Mouse (Mus musculus): ENCODE results near the gene Cenpn. TPM values are rescaled to one million over a fixed set of nuclear protein-coding genes. Genes with fewer than 3 reads are reported as not detected.

The Cenpn gene
- total RNA-seq, 2 experiments from 2014 or later: 0.95 to 1.00 TPM

DNA sequence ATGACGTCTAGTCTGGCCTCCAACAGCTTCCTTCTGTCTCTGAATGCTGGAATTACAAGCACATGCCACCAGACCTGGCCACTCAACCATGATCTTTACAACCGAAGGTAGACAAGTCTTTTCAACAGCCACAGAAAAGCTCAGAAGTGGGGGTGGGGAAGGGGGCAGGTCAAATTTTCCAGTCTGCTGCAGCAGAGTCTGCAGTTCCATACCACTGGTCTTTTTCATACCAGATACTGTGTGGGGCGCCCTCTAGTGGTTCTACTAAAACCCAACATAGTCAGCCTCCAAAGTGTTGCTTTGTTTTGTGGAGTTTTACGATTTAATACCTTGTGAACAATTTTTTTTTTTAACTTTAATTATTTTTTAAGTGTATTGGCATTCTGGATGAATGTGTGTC, 58.6 kb downstream of the Cenpn start:
- peak; percentile 53 to 60 for DNase-seq
- intact Hi-C loops (cut with DNase I): loop anchor here (1.0 to 5.0 kb wide), 3 partner anchors 37 to 113 kb away; partner anchors contain the start of genes Atmin, Cenpn and Cmc2

GRCm38 (mm10) chr8:116989842-116990241, 68.3 kb downstream of the Cenpn start:
- intact Hi-C loops (cut with DNase I): loop anchor here (5.0 kb wide), 1 partner anchor 167 kb away; the partner anchor contains the start of gene Gan
- no peak for DNase-seq

Other genes with a start within 250 kb of the Cenpn start
- gene Cdyl2, start 188.7 kb upstream of the Cenpn start, total RNA-seq (2021): 1 to 10 TPM; 3.5 to 4.5 TPM
- gene Cmc2, start 275 bp upstream of the Cenpn start, total RNA-seq (2021): 10 to 100 TPM; 63.5 to 72.1 TPM
- gene Atmin, start 21.7 kb downstream of the Cenpn start, total RNA-seq (2021): 10 to 100 TPM; 14.6 to 17.4 TPM
- under 1 TPM; 0.39 to 0.43 TPM for gene 1700030J22Rik, start 57.2 kb downstream of the Cenpn start, total RNA-seq (2021)
- gene Gcsh, start 71.8 kb downstream of the Cenpn start, total RNA-seq (2021): 10 to 100 TPM; 48.8 to 52.0 TPM
- gene Pkd1l2, start 160.7 kb downstream of the Cenpn start, total RNA-seq (2021): under 1 TPM in 1 of 2 experiments, not detected in 1; 0.08 TPM
- gene Bco1, start 174.1 kb downstream of the Cenpn start, total RNA-seq (2021): not detected
- 1 to 10 TPM; 4.5 to 5.1 TPM for gene Gan, start 236.4 kb downstream of the Cenpn start, total RNA-seq (2021)